Mouse (Mus musculus) thymus, postnatal 0 days (tissue): ENCODE measurements around the gene Rnf150. TPM values are rescaled to one million over a fixed set of nuclear protein-coding genes. Genes with fewer than 3 reads are reported as not detected.

Experiments used
- DNase-seq: peaks from one replicate; pipeline ENCODE4 v3.0.0-alpha.2; 2015; ENCODE audit warnings: low spot score
- polyA plus RNA-seq: library from polyadenylated mRNA; unstranded; fragments of >200 nt; fragmentation: Nextera tagmentation; extraction: Ambion mirVana; gene quantifications from 2 replicates; pipeline ENCODE4 v1.2.1, GENCODE M21; 2015

The Rnf150 gene
- polyA plus RNA-seq: 0.33 and 0.36 TPM in 2 replicates

DNA sequence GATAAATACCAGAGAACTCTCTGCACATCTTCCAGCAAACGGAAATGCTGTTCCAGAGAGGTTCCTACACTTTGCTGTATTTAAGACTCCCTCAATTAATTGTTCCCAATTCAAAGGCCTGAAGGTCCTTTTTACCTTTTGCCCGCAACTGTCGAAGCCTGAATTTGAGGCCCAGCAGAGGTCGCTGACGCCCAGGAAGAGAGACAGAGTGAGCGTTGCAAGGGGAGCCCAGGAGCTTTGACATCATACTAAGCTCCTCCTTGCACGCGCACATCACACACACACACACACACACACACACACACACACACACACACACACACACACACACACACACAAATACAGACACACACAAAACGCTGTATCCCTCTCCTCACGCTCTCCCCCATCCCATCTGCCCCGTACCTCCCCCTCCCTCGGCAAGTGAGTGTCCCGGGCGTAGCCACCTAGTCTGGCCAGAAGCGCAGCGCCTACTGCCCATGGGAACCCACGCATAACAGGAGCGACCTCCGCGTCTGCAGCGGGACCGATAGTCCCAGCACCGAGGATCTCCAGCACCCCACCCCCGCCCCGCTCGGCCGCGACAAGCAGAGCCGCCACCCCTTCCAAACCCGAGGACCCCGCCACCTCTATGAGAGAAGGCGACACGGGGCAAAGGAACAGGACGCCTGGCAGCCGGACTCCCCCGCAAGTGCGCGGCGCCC is at the start of gene Rnf150:
Rnf150 (plus strand) TSS at position 316 of the 704 bp plus-strand sequence.
- DNase-seq: peak; percentile 54

DNA sequence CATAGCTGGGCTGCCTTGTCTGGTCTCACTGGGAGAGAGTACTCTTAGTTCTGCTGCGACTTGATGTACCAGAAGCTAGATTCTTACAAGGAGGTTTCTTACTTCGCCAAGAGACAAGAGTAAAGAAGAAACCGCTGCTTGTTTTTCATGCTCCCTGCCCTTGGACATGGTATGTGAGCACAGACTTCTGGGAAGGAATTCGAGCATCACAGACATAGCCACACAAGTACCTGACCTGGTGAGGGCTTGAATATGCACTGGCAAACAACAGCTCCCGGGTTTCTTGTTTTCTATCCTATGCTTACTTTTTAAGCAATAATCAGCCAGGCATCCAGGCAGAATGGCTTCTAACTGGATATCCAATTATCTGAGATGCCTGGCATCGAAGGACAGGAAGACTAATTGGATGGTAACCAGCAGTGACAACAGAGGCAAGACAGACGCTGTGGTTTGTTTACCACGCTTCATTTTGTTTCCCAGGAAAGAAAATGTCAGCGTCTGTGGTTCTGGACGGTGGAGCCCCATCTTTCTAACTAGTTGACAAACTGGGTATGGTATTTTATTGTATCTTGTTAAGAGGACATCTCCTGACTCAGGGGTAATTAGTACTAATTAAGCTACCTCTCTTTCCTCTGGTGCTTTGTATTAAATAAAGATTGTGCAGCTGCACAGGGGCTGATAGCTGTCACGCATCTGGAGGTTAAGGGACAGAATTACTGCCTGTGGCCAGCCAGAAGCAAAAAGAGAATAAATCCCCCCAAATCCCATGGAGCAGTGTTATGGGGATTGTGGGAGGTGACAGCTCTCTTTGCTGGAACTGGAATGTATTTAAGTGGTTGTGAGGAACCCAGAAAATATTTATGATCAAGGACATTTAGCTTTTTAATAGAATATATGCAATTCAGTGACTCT is 36.8 kb upstream of the Rnf150 start:
- no peak for DNase-seq

GRCm38 (mm10) chr8:82840415-82840814 is 22.7 kb upstream of the Rnf150 start:
- no peak for DNase-seq

DNA sequence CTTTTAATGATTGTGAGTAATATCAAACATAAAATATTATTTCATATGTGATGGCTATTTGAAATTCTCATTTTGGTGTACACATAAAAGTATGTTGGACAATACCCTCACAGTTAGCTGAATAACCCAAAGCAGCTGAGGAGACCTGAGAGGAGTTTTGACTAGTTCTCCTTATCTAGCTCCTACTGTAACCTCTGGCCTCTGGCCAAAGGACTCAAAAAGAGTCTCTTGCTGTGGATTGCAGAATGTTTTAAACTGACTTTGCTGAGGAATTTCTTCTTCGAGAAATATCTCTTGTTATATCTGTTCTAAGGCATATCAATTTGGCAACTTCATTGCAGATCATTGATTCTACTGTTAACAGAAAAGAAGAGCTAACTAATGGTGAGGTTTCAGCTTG is 22.2 kb upstream of the Rnf150 start:
- DNase-seq: no peak

DNA sequence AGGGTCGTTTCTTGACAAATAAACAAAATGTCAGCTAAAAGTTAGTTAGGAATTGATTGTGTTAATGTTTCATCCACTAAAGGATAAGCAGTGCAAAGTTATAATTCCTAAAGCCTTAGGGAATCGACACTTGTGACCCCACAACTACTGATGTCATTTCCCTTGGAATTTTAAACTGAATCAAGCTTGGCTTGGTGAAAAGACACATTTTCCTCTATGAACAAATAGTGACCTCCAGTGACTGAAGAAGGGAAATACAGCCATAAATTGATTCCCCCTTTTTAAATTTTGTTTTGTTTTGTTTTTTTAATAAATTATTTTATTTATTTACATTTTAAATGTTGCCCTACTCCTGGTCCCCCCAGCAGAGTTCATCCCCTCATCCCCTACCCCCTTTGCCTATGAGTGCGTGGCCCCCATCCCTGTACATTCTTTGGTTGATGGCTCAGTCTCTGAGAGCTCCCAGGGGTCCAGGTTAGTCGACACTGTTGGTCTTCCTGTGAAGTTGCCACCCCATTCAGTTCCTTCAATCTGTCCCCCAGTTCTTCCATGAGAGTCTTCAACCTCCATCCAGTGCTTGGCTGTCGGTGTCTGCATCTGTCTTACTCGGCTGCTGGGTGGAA is 21.5 kb upstream of the Rnf150 start:
- no peak for DNase-seq

DNA sequence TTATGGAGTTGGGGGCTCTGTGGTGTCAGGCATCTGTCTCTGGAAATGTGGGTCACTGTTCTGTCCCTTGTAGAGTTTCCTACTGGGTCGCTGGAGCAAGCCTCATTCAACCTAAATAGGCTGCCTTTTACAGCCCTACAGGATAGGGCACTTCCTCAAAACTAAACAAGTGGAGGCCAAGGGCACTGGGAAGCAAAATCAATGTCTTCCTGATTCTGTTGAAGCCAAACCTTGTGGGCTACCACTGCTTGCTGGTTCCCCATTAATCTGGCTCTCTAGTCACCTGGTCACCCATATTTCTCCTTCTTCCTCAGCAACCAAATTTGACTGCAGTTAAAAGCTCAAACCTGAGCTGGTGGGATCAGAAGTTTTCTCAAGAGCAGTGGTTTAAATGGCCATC is 19.5 kb upstream of the Rnf150 start:
- DNase-seq: no peak

DNA sequence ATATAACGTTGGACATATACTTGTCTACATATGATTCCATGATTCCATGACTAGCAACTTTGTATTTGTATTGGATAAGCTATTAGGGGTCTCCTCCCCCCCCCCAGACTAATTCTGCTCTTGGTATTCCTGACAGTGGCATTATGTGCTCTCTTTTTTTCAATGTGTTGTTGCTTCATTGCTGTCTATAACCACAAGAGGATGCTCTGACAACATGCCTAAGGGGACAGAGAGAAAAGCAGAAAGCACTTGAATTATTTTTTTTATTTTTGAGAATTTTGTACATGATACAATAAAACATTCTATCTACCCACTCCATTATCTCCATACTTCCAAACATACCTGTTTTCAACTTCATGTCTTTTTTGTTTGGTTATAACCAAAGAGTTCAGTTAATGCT is 18.7 kb upstream of the Rnf150 start:
- DNase-seq: no peak

DNA sequence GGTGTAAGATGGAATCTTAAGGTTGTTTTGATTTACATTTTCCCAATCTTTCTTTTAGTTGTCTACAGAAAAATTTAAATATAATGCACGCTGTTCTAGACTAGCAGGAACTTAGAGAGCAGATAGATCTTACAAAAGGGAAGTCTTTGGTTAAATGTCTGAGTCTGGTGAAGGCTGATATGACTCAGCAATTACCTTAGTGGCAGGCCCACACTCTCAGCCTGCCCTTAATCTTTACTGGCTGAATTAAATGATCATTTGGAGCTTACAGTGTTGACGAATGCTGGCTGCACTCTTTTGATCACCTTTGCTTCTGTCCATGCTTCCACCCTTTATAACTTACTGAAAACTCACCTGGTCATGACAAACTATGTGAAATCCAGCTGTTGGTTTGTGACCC is 17.1 kb upstream of the Rnf150 start:
- no peak for DNase-seq

DNA sequence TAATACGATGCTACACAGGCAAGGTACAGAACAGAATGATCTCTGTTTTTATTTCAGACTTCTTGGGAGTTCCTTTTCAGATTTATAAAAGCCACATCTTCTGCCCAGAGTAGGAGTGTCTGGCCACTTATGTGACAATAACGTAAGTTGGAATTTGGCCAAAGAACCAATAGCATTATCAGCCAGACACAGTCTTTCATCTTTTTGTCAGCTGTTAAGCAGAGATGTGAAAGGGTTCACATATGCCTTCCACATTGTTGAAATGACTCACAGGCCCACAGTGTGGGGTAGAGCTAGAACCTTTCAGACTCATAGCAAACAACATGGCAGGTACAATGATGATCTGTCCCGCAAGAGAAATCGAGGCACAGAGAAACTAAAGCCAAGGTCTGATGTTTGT is 16.4 kb upstream of the Rnf150 start:
- no peak for DNase-seq

DNA sequence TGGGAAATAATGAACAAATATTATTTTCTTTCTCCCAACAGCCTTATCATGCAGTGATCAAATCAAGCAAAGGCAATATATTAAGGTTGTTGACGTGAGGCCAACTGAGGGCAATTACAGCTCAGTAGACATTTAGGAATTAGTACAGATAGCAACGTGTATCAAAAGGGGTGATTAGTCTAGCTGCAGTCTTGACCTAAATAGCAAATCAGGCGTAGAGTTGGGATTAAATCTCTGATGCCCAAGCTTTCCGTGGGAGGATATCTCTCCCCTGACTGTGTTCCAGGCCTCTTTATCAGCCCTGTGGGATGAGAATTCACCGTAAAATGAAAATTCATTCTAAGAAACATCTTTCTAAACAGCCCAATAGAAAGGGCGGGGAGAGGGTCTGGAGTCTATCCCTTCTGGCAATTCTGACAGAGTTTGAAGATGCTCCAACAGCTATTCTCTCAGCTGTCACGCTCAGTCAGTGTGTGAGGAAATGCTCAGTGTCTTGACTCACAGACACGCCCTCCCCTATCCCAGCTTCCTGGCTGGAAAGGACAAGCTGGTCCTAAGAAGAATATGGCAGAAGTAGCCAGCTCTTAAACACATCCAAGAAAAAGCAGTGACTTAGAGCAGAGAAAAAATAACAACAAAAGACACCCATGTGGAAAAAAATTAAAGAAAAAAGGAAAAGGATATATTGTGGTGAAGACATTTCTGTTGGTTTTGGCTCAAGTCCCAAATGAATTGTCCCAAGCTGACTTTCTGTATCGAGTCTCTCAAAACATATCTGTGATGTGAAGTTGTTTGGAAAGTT is 4.4 kb upstream of the Rnf150 start:
- DNase-seq: no peak

DNA sequence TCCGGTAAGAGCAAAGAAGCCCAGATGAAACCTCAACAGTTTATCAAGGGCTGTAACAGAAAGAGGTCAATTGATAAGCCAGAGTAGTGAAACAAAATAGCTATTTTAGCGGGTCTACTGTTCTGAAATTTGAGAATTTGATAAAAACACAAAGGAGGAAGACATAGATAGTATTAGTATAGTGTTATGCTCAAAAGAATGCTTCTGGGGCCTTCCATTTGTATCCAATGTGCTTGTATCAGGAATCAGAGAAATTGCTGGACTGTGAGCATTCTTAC is 3.9 kb upstream of the Rnf150 start:
- no peak for DNase-seq

GRCm38 (mm10) chr8:82863745-82864520 is 777 bp downstream of the Rnf150 start:
- peak; percentile 17 for DNase-seq

GRCm38 (mm10) chr8:82864521-82864818 is 1.3 kb downstream of the Rnf150 start:
- peak; percentile 5 for DNase-seq

GRCm38 (mm10) chr8:82865239-82865638 is 2.1 kb downstream of the Rnf150 start:
- DNase-seq: no peak

DNA sequence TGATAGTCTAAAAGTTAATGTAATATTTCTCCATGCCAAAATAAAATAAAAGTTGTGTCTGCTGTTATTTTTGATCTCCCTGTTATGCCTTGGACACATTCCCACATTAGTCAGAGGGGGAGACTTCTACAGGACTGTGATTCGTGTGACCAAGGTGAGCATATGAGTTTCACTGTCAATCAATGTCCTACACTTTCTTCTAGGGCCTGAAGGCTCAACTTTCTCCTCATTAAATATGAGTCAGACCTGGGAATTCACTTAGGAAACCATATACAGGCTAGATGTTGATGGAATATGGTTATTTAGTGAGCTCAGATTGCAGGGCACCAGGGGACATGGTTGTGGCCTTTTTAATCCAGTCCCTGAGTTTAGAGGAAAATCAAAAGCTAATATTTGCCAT is 3.1 kb downstream of the Rnf150 start:
- no peak for DNase-seq

DNA sequence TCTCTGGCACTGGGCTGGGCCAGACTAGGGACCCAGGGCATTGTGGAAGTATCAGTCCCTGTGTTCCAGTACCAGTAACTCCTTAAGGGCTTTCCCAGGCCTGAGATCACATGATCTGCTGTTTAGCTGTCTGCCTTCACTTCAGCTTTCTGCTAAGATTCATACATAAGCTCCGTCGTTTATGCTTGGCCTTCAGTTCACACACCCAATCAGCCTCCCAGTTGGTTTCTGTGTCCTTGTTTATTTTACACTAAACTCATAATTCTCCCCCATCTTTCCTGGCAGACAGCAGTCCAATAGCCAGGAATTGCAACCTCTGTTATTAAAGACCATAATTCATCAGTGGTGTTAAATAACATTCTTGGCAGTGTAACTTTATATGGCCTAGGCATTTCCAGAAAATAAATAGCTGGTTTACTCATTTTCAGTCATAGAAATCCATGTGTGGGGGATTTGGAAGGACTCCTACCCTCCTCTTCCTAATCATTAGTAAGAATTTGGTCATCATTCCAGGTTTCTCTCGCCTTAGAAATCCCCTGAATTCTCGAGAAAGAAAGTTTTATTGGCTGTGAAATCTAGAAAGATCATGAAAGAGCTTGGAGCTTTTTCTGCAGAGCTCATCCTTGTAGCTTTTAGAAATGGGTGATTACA is 7.8 kb downstream of the Rnf150 start:
- DNase-seq: no peak

- no peak for DNase-seq
These were observed 8.8 kb downstream of the Rnf150 start for GRCm38 (mm10) chr8:82871986-82872385.

GRCm38 (mm10) chr8:82874102-82874501 is 10.9 kb downstream of the Rnf150 start:
- no peak for DNase-seq

GRCm38 (mm10) chr8:82875135-82875534 is 12.0 kb downstream of the Rnf150 start:
- DNase-seq: no peak

GRCm38 (mm10) chr8:82884480-82884879 is 21.3 kb downstream of the Rnf150 start:
- no peak for DNase-seq
